Mouse (Mus musculus): ENCODE results near the gene Arhgap36.

Arhgap36 gene

DNA sequence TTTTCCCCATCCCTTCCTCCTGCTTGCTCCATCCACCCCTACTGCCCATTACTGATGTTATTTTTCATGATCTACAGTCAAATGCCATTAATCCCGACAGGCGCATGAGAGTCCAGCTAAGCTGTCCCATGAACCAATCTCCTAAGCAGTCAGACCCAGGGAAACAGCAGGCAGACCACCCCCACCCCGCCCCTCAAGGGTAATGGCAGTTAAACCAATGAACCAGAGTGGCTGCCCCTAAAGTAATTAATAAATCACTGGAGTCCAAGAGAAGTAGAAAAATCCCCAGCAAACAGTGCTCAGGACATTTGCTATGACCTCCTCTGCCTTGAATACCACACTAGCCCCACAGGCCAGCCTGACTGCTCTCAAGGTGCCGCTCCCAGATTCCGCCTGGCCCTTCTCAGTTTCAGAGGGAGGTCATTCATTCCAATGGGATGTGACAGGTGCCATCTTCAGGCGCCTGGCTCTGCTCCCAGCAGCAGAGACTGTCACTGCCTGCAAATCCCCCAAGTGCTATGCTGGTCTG is at the start of gene Arhgap36:
Gene Arhgap36, plus strand, starts transcription at position 504 of the 529 bp plus-strand sequence.
- no peak for DNase-seq (ENCODE audit: low read depth)

DNA sequence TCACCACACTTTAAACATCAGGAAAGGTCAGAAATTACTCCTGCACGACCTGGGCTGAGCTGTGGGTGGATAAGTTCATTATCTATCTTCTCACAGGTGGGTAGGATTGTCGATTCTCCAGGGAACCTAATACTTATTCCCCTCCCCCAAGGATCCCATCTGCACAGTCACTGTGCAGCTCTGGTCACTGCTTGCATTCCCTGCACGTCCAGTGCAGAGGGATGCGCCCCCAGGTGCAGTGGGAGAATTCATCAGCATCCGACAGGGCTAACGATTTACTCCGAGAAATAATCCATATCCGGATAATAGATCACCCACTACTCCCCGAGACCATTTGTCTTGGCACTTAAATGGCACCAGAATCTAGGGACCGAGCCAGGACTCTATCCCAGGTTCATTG is 6.0 kb upstream of the Arhgap36 start:
- no peak for DNase-seq (ENCODE audit: low read depth)

DNA sequence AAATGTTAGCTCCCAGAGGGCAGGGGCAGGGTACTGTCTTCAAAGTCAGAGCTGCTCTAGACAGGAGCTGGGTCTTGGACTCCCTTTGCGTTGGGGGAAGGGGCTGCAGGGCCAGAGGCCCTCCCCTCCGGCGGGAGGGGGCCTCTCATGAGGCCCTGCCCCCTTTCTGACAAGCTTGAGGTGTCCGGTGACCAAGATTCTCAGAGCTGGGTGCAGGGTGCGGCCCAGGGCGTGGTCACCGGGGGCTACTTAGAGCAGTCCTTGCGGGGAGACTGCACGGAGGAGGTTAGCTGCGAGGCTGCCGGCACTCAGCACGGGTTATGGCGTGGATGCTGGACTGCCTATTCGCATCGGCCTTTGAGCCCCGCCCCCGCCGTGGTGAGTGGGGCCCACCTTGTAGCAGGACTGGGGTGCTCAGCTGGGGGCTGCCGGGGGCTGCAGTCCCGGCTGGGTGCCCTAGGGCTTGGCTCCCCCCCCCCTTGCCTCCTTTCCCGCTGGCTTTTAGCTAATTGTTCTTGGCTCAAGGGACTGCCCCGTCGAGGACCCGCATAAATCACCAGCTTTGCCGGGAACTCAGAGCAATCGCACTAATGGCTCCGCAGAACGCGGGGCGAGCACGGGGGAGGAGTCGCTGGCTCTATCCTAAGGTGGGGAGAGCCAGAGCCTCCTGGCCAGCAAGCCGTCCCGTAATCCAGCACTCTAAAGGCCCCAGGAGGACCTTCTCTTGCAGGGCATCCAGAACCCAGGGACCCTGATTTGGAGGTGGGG is 6.7 kb downstream of the Arhgap36 start:
- no peak for DNase-seq (ENCODE audit: low read depth)

DNA sequence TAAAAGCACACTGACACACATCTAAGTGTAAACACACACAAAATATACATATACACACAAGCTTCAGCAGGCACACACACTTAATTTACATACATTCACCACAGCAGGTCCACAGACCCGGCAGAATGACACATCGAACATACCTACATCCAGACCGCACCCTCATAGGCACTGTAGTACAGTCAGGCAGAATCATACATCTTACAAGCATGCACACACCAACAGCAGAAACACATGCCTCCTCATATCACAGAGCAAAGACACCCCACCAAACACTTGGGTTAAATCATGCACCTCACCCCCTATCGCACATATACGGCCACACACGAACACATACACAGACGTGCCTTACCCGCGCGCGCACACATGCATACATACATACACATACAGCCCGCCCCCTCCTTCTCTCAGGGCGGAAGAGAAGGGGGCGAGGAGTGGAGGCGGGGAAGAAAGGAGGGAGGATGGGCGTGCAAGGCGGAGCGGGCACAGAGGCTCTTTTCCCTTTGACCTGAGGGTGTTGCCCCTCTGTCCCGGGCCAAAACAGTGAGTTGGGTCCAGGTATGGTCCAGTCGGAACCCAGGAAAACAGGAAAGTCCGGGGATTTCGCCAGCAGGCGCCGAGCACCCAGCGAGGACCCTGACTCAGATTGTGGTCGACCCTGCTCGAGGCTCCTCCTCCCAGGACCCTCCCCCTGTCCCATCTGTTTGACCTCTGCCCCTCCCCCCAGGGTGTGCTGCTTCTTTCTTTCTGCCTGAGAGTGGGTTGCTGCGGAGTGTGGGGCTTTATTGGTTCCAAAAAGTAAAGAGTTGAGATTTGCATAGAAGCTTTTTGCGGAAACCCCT is 16.4 kb downstream of the Arhgap36 start:
- DNase-seq (ENCODE audit: low read depth): no peak

DNA sequence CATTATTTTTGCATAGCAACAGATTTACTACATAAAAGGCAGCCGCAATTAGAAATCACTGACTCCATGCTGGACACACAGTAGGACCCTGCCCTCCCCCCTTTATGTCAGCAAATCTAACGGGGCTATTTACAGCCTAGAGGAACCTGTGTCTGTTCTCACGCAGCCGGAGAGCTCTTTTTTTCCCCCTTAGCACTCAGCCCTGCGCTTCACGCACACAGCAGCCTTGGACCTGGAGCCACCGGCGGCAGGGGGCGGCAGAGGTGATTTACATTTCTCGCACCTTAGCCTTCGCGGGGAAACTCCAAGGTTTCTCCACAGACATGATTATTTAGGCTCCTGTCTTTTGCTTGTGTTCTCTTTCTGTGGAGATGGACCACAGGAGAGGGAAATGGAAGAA is 17.1 kb downstream of the Arhgap36 start:
- DNase-seq (ENCODE audit: low read depth): peak; percentile 0

DNA sequence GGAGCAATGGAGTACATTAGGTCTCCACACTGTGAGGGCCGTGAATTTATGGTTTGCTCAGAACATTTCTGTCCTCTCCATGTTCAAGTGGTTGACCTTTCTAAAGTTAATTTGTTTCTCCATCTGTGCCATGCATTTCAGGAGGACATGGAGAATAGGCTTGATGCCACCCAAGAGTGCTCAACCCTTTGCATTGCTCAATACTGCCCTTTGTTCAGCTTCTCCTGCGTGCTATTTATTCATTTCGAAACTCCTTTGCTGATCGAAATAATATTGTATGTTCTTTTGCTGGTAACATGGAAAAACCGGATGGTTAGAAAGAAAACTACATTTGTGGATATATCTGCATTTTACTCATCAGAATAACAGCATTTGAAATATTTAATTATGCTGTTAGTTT is 25.4 kb downstream of the Arhgap36 start:
- DNase-seq (ENCODE audit: low read depth): no peak

DNA sequence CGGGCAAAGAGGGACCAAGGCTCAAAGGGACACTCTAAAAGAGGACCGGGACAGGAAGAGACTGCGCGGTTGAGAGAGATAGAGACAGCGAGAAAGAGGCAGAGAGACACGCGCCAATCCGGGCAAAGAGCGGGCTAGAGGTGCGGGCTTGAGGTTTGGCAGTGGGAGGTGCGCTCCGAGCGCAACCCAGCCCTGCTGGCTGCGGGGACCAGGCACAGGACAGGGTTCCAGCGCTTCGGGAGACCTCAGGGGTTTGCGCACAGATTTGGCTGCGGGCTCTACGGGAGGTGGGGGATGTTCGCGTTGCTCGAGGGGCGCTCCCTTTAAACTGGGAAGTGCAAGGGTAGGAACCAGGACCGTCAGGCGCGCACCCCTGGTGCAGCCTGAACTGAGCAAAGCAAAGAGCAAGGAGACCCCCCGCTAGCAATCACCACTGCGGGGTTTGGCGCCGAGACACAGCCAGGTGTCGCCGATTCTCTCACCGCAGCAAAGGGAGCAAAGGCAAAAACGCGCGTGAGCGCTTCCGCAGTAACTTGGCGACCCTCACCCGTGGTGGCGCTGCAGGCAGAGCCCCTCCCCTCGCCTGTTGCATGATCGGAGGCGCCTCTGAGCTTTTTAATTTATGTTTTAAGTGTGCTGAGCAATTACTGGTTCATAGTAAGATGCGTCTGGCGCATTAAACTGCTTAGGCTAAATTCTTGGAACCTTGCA is 30.1 kb downstream of the Arhgap36 start:
- no peak for DNase-seq (ENCODE audit: low read depth)

Measured in induced T-regulatory cell, adult 2 months (primary cell).